Mouse (Mus musculus): ENCODE data around the gene Gm6169.

GRCm38 (mm10) chr13:97068151-97068550 is 30.9 kb downstream of the Gm6169 start:
- no peak for TF ChIP-seq CTCF (IDR thresholded peaks at IDR 0.05)
- TF ChIP-seq EP300 (IDR thresholded peaks at IDR 0.05): no peak
